12 mouse cellular contexts compared by ENCODE assay signal in the genomic region with DNA sequence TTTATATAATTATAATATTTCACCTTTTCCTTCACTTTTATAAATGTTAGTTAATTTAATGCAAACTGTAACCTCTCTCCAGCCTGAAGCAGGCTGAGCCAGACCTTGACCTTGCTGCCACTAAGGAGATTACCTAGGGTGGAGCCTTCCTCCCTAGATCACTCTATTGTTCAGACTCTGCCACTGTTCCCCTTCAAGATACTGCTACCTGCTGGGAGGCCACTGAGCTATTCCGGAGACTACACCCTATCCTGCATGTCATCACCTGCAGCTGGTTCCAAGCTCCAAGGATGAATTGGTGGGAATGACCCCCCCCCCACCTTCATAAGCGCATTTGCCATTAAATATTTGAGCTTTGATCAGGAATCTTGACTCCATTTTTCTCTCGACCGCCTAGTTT. TPM values are rescaled to one million over a fixed set of nuclear protein-coding genes. Genes with fewer than 3 reads are reported as not detected.
"Had no signal": no experiment of that assay in that cellular context is flagged by ENCODE, and none has a peak within 500 bp of the region (broad histone marks: within the 10 kb centered on the region; RNA-seq: fewer than 3 reads in every experiment).

No protein-coding gene starts in this region.

RNA-seq across cellular contexts. Expression of a gene that starts 58.8 kb away (rescaled TPM):
- polyA plus RNA-seq: neural tube, embryonic 13.5 days; neural tube, embryonic 14.5 days; neural tube, embryonic 15.5 days; small intestine, adult 2 months; spleen, adult 2 months; stomach, embryonic 14.5 days; stomach, embryonic 15.5 days; stomach, embryonic 16.5 days; stomach, postnatal 0 days; thymus, adult 2 months; thymus, postnatal 0 days; urinary bladder, adult 2 months had no signal
